Mouse (Mus musculus) liver, adult 2 months (tissue): ENCODE results near the gene Eci2.
A peak's percentile ranks its signal among the peaks of the same experiment; 100 is the strongest.

Experiments used
- CTCF ChIP-seq: fragments of 200-500 bp; IDR thresholded peaks from 2 replicates; pipeline ENCODE4 v1.5.1; 2011; ENCODE audit warnings: low read depth, low read length, control low read depth
- POLR2A ChIP-seq: fragments of 200-500 bp; IDR thresholded peaks from 2 replicates; pipeline ENCODE4 v1.6.1; 2011; ENCODE audit warnings: low read length, control low read depth; ENCODE audit not compliant: insufficient read depth; ENCODE audit errors: extremely low read depth

- TF ChIP-seq CTCF: 0 out of 2 replicates have a peak, but pooled peaks have one; percentile 24
- no peak for TF ChIP-seq POLR2A
These were observed 53.7 kb downstream of the Eci2 start for GRCm38 (mm10) chr13:34973149-34973548.
